Mouse (Mus musculus) gastrocnemius, postnatal 14 days (tissue): ENCODE data around the gene Rbm42. TPM values are rescaled to one million over a fixed set of nuclear protein-coding genes. Genes with fewer than 3 reads are reported as not detected.
A peak's percentile ranks its signal among the peaks of the same experiment; 100 is the strongest.

Experiments used
- DNase-seq: peaks from one replicate; pipeline ENCODE4 v3.0.0; 2021; ENCODE audit warnings: mixed read lengths
- intact Hi-C: fragments of 180-260 bp; cut with DNase I; formaldehyde crosslinking; loops from one replicate; pipeline ENCODE4 v1.15.1; 2025; ENCODE audit warnings: low total_unique reads
- long read RNA-seq, 2 experiments: library from polyadenylated mRNA; stranded (forward); transcript quantifications; one replicate each; pipeline ENCODE4 v2.0.0; 2021
- total RNA-seq, 2 experiments: library from RNA; stranded (reverse); gene quantifications; 2 replicates each; pipeline ENCODE4 v1.2.3; 2021

Rbm42 gene
- total RNA-seq, result 10 to 100 TPM; 35.4 to 37.3 TPM
- long read RNA-seq, experiment 1, transcript Rbm42-202 (9 exons, 1,526 nt), result minor isoform, 24 of 62 reads
- long read RNA-seq, experiment 1, transcript Rbm42-201 (10 exons, 1,784 nt), result major isoform, 30 of 62 reads
- long read RNA-seq, experiment 1, partial matches to known transcripts, result 4 of 62 reads
- long read RNA-seq, experiment 1, other reads (novel, unspliced or antisense), result 4 of 62 reads
- long read RNA-seq, experiment 2, transcript Rbm42-202 (9 exons, 1,526 nt), result minor isoform, 17 of 60 reads
- long read RNA-seq, experiment 2, transcript Rbm42-201 (10 exons, 1,784 nt), result major isoform, 39 of 60 reads
- long read RNA-seq, experiment 2, partial matches to known transcripts, result 1 of 60 reads
- long read RNA-seq, experiment 2, other reads (novel, unspliced or antisense), result 3 of 60 reads

DNA sequence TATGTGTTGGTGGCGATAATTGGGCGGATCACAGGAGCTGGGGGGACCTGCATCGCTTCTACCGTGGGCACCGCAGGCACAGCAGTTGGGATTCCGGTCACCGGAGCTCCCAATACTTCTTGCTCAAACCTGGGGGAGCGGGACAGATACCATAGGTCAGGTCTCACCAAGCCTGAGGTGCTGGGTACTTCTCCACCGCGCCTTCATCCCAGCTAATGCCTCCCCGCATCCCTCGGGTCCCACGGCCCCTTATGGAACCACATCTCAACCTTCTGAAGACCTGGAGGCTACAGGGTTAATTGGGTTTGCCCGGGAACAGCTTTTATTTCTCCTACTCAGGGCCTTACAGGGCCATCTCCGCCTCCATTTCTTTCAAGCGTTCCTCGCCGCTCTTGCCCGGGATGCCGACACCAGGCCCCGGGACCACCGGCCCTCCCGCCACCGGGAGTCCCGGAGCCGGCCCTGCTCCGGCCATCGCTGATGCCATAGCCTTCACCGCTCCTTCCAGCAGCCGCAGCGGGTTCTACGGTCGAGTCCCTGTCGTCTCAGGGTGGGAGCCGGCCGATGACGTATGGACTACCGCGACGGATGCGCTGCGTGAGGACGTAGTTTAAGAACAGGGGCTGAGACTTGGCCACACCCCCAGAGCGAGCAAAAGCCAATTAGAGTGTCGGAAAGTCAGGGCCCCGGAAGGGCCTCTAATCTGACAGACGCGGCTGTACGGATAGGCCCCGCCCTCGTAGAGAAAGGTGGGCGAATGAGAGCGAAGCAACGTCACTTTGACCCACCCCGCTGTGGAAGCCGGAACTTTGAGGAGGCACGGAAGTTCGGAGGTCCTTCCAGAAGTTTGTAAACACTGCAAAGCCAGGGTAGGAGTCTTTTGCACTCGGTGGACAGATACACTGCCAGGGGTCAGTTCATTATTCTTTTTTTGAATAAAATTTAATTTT lies at the start of gene Rbm42:
TSS of gene Rbm42 (minus strand) at position 727 of the 950 bp plus-strand sequence.
- intact Hi-C loops, result no loop called here
- peak; percentile 99 for DNase-seq

DNA sequence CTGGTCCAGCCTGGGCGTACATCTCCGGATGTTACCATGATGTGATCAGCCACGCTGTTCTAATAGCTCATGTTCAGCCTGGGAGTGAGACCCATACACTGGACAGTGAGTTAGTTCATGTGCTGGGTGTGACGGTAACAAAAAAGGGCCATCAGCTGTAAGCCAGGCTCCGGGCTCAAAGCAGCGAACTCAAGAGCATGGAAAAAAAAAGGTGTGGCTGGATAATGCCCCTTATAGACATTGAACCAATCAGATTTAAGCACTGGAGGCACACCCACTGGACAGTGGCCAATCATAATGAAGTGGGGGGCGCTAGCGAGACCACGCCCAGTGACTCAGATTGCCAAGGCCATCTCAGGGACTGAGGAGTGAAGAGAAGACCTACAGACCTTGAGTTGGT lies 48.5 kb upstream of the Rbm42 start, which contains the start of gene 2200002J24Rik:
TSS of gene 2200002J24Rik (plus strand) at position 338 of the 400 bp plus-strand sequence.
- DNase-seq, result no peak
- intact Hi-C loops, result no loop called here

DNA sequence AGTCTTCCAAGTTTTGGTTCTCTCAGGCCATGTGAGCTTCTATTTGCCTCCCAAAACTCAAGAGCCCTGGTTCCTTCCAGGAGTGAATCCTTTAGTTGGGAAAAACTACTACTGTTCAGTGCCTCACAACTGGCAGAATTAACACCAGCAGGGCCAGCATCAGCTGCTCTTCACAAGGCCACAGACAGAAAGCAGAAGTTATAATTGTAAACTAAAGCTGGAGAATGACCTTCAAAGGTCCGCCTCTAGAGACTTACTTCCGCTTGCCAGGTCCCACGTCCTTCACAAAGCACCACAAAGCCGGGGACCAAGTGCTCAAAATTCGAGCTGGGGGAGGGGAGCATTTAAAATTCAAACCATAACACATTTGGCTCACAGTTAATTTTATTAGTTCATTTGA lies 48.0 kb upstream of the Rbm42 start:
- intact Hi-C loops, result no loop called here
- DNase-seq, result no peak

DNA sequence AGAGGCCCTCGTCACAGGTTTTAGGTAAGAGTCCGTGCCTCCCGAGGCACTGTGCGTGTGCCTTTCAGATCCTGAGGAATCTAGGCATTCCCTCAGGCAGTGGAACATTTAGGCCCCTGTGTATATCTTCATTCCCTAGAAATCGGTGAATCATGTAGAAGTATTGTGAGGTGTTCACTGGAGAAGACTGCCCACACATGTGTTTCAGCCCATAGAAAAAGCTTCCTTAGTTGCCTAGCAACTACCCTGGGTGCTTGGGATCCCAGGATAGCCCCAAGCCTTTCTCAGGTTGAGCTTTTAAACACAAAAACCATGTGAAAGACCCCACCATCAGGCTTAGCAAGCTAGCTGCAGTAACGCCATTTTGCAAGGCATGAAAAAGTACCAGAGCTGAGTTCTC lies 38.2 kb upstream of the Rbm42 start:
- no peak for DNase-seq
- intact Hi-C loops, result no loop called here

DNA sequence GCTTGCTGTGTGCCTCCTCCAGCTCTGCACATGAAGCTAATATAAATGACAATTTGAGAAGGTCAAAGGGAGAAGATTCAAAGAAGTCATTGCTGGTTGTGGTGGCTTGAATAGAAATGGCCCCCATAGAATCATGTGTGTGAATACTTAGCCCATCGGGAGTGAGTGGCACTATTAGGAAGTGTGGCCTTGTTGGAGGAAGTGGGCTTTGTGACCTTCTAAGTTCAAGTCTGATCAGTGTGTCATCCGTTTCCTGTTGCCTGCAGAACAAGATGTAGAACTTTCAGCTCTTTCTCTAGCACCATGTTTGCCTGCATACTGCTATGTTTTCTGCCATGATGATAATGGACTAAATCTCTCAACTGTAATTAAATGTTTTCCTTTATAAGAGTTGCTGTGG lies 33.3 kb upstream of the Rbm42 start:
- intact Hi-C loops, result no loop called here
- no peak for DNase-seq

DNA sequence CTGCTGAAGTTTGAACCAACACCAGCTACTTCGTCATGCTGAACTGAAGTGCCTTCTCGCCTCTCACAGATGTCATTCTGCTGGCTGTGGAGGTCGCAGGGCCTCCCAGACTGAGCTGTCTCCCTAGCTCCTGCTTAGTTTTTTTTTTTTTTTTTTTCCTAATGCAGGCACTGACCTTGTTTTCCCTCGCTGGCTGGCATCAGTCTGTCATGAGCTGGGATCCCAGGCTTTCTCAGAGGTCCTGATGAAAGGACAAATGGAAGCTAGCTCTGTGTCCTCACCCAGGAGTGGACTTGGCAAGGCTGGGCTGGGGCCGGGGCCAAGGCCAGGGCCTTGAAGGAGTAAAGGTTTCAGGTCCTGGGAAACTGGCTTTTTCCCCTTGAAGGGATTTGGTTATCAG lies 31.8 kb upstream of the Rbm42 start:
- peak; percentile 20 for DNase-seq
- intact Hi-C loops, result no loop called here

DNA sequence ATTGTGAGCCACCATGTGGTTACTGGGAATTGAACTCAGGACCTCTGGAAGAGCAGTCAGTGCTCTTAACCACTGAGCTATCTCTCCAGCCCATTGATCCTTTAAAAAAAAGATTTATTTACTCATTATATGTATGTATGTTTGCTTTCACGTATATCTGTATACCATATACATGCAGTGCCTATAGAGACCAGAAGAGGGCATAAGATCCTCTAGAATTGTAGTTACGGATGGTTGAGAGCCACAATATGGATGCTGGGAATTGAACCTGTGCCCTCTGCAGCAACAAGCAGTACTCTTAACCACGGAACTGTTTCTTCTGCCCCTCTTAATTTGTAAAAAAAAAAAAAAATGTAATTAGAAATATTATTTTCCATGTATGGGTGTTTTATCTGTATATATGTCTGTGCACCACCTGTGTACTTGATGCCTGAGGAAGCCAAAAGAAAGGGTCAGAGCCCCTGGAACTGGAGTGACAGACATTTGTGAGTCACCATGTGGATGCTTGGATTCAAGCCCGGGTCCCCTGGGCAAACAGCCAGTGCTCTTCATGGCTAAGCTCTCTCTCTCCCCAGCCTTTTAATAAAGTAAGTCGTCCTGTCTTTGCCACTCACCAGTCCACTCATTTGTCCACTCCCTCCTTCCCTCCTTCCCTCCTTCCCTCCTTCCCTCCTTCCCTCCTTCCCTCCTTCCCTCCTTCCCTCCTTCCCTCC lies 28.3 kb upstream of the Rbm42 start:
- intact Hi-C loops, result no loop called here
- DNase-seq, result peak; percentile 28

DNA sequence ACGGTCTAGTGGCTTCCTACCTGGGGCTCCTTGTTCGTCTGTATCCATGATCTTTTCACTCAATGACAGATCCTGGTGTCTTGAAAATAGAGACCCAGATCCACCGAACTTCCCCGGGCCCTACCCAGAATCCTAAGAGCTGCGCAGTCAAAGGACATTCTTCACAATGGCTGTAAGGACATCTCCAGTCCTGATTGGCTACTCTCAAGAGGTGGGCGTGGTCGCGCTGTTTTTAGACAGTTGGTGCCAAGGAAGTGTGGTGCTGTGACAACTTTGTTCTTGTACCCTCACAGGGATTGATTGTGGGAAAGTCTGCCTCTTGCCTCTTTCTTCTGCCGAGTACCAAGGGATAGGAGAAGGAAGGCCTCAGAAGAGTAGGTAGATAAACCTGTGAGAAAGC lies 21.4 kb upstream of the Rbm42 start, which contains the start of gene Pmis2:
TSS of gene Pmis2 (minus strand) at position 126 of the 400 bp plus-strand sequence.
- intact Hi-C loops, result no loop called here
- no peak for DNase-seq

DNA sequence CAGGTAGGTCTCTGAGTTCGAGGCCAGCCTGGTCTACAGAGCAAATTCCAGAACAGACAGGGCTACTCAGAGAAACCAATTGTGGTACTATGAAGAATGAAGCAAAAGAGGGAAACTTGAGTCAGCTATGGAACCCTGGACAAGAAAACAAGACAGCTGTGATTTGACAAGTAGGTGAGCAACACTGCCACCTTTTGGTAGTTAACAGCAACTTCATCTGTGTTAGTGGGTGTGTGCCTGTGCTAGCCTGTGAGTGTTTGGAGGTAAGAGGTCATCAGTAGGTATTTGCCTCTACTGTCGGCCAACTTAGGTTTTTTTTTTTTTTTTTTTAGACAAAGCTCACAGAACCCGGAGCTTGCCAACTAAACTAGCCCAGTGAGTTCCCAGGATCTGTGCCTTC lies 19.1 kb upstream of the Rbm42 start:
- intact Hi-C loops, result no loop called here

DNA sequence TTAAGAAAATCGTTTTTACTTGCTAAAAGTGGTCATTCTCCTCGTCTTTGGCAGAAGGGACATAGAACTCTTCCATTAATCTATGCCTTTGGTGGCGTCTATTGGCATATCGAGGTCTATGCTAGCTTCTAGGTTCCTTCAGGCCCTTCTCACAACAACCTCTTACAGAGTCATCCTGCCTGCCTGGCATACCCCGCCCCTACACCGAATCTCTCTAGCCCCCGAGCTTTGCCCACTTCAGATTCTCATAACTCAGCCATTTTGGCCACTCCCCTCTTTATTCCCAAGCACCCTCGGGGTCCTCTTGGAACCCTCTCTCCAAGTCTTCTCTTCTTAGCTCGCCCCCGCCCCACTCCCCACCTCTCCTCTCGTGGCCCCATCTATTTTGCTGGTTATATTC lies 15.2 kb upstream of the Rbm42 start:
- intact Hi-C loops, result no loop called here
- no peak for DNase-seq

More for the DNA sequence above, 19.1 kb upstream of the Rbm42 start:
- no peak for DNase-seq

DNA sequence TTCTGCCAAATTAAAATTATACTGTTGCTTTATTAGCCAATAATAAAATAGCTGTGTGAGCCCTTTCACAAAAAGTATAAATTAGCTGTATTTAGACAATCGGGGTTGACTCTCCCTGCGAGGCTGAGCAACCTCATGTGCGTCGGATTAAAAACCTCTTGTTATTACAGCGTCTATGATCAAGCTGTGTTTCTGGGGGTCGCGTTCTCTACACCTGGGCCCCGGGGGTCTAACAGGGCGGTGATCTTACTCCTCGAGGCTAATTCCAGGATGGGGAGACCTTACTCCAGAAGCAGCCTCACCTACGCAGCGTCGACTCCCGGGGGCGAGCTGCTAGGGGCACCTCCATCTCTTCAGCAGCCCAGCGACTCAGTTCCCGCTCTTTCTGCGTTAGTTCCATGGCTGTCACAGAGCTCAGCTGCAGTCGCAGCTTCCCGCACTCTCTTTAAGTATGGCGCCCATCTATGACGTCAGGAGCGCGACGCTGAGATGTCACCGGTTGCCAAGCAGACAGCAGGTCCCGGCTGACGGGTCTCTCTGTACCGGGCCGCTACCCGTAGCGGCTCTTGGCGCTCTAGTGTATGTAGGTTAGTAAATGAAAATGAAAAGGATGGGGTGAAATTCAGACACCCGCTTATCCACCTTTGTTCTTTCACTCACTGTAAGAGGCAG lies 14.5 kb upstream of the Rbm42 start, which contains the start of gene Haus5:
TSS of gene Haus5 (minus strand) at position 466 of the 672 bp plus-strand sequence.
- peak; percentile 87 for DNase-seq
- intact Hi-C loops, result no loop called here

DNA sequence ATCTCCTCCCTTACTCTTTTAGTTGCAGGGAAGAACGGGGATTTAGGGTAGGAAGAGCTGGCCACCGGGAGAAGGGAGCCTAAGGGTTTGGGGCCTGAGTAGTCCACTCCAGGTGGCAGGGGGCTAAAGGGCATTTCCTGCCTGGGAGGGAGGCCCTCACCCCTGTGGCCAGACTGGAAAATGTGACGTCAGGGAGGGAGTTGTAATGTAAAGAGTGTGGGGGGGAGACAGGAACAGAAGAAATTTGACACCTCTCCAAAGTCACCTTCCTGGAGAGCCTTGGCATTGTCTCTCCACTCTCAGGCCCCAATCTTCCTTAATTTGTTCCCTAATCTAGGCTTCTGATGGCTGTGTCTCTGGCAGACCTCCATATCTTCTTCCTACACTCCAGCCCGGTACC lies 11.0 kb downstream of the Rbm42 start:
- intact Hi-C loops, result no loop called here
- no peak for DNase-seq

DNA sequence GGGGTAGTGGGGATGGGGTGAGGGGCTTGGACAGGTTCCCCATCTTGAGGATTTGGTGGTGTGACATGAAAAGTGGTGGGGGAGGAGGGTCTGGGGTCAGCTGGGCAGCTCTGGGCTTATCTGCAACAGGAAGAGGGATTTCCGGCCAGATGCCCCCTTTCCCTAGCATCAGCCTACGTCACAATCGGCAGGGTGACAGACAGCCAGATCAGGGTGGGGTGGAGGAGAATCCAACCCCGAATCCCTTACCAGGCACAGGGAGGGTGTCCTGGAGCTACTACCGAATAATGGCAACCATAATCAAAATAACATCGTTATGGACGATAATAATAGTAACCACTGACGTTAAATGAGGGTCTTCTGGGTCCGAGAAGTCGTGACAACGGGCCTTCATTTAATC lies 13.7 kb downstream of the Rbm42 start:
- intact Hi-C loops, result no loop called here
- no peak for DNase-seq

DNA sequence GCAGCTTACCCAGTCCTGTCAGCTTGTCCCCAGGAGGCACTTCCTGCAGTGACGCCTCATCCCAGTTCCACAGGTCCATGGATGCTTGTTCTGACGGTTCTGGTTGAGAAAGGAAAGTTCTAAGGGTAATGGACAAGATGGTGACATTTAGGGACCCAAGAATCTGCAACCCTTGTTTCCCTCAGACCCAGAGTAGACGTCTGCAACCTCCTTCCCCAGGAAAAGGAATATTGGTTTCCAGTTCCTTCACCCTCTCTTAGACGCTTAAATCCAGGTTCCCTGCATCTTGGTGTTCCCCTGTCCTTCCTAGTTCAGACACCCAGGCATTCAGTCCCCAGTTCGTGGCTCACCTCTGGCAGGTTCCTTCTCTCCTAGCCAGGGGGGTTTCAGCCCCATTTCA lies 14.4 kb downstream of the Rbm42 start, which contains the start of gene Etv2:
TSS of gene Etv2 (minus strand) at position 101 of the 400 bp plus-strand sequence.
- intact Hi-C loops, result no loop called here
- DNase-seq, result no peak

DNA sequence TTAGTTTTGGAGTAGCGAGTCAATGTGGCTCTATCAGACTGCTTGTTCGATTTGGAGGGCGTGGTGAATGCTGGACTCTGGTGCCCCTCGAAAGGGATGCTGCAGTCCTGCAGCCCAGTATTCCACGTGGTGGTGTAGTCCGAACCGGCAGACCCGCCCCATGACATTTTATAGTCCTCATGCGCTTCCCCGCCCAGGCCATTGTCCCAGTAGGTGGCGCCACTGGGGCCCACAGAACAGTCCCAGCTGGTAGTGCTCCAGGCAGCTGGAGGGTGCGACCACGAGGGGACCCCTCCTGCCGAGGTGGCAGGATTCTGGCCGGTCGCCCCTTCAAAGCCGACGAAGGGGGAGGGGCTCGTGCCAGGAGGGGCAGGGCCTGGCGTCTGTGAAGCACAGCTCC lies 15.5 kb downstream of the Rbm42 start:
- intact Hi-C loops, result no loop called here
- DNase-seq, result peak; percentile 30

DNA sequence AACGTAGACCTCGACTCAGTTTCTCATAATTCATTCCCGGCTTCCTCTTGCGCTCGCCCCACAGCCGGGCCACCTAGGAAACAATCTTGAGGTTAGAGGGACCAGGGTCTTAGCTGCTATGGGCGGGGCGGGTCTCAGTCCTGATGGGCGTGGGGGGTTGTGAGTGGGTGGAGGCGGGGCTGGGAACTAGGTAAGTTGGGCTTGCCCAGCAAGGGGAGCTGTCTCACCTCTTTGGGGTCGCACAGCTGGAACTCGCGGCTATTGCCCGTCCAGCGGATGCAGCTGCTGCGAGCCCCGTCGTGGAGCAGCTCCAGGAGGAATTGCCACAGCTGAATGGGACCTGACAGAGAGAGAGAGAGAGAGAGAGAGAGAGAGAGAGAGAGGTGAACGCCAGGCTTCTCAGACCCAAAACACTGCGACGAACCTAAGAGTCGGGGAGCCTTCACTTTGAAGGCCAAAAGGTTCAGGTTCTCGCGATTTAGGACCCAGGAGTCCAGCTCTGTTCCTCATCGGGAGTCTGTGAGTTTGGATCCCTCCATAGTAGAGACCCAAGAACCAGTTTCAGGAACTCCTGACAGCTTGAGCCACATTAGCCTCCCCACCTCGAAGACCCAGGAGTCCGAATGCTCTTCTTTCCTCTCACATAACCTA lies 16.2 kb downstream of the Rbm42 start:
- intact Hi-C loops, result no loop called here
- DNase-seq, result no peak

DNA sequence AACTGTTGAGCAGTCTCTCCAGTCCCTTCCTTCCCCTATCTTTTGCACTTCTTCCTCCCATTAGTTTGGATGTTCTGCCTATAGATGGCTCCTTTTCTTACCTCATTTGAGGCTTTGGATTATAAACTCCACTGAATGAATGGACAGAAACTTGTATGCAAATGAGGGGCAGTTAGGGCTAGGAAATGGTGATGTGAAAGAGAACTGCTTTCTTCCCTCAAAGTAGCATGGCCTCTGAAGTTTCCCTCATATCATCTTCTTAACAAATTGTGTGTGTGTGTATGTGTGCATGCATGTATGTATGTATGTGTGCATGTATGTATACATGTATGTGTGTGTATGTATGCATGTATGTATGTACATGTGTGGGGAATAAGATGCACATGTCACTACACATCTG lies 21.1 kb downstream of the Rbm42 start:
- no peak for DNase-seq
- intact Hi-C loops, result no loop called here

DNA sequence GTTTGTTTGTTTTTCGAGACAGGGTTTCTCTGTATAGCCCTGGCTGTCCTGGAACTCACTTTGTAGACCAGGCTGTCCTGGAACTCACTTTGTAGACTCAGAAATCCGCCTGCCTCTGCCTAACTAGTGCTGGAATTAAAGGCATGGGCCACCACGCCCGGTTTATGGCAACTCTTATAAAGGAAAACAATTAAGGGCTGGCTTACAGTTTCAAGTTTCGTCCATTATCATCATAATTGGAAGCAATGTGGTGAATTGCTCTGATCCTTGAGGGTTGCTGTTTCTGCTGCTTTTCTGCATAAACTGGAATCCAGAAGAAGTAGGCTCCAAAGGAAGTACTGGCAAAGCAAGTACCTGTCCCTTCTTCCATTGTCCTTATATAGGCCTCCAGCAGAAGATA lies 23.5 kb downstream of the Rbm42 start:
- no peak for DNase-seq
- intact Hi-C loops, result no loop called here
